Mouse (Mus musculus) lung, embryonic 14.5 days (tissue): ENCODE results near the gene Serinc5. TPM values are rescaled to one million over a fixed set of nuclear protein-coding genes. Genes with fewer than 3 reads are reported as not detected.
"Not testable (repeated sequence)": the region's sequence is repeated elsewhere in the genome, so short reads cannot be mapped to it uniquely, and the experiment has no call there.

Experiments used
- ATAC-seq: fragments of 200-750 bp; cut with Nextera tagmentation; 2 replicates; pipeline ENCODE4 v1.8.0; 2017; ENCODE audit warnings: mild to moderate bottlenecking, moderate TSS enrichment, moderate library complexity; ENCODE audit not compliant: insufficient read depth
- DNase-seq: peaks from one replicate; pipeline ENCODE4 v3.0.0-alpha.2; 2015
- H3K27ac ChIP-seq: fragments of 300-500 bp; sonication (generic); 2 replicates; pipeline ENCODE4 v1.5.1; 2014; ENCODE audit warnings: low read depth, mild to moderate bottlenecking, moderate library complexity
- H3K27me3 ChIP-seq: fragments of 300-500 bp; sonication (generic); 2 replicates; pipeline ENCODE4 v1.6.1; 2014; ENCODE audit warnings: low read length, control low read depth; ENCODE audit not compliant: insufficient read depth
- H3K36me3 ChIP-seq: fragments of 300-500 bp; sonication (generic); 2 replicates; pipeline ENCODE4 v1.6.1; 2014; ENCODE audit warnings: control low read depth; ENCODE audit not compliant: insufficient read depth
- H3K4me1 ChIP-seq: fragments of 300-500 bp; sonication (generic); 2 replicates; pipeline ENCODE4 v1.6.1; 2014; ENCODE audit warnings: antibody characterized with exemption, control low read depth; ENCODE audit not compliant: insufficient read depth
- H3K4me2 ChIP-seq: fragments of 300-500 bp; sonication (generic); 2 replicates; pipeline ENCODE4 v1.6.1; 2014; ENCODE audit warnings: mild to moderate bottlenecking
- H3K4me3 ChIP-seq: fragments of 300-500 bp; sonication (generic); 2 replicates; pipeline ENCODE4 v1.5.1; 2014; ENCODE audit warnings: low read depth, low read length
- H3K9ac ChIP-seq: fragments of 300-500 bp; sonication (generic); 2 replicates; pipeline ENCODE4 v1.6.1; 2014
- H3K9me3 ChIP-seq: fragments of 300-500 bp; sonication (generic); 2 replicates; pipeline ENCODE4 v1.6.1; 2016; ENCODE audit warnings: low read depth, low read length, control low read depth
- CTCF ChIP-seq: IDR thresholded peaks from 2 replicates; pipeline ENCODE4 v1.5.1; 2016; ENCODE audit warnings: antibody characterized with exemption, low read depth
- WGBS: fragments of 180-500 bp; shearing (Covaris S2); extraction: QIAGEN DNeasy Blood & Tissue Kit; methylation state at CpG from one replicate; pipeline ENCODE4 v1.1.7; 2014; 5-methylcytosine and 5-hydroxymethylcytosine counted together
- polyA plus RNA-seq: library from polyadenylated mRNA; unstranded; fragments of >200 nt; fragmentation: Nextera tagmentation; extraction: Ambion mirVana; gene quantifications from 2 replicates; pipeline ENCODE4 v1.2.1, GENCODE M21; 2014

The Serinc5 gene
- polyA plus RNA-seq, 1 experiment from 2014 or later, result 22.0 TPM

DNA sequence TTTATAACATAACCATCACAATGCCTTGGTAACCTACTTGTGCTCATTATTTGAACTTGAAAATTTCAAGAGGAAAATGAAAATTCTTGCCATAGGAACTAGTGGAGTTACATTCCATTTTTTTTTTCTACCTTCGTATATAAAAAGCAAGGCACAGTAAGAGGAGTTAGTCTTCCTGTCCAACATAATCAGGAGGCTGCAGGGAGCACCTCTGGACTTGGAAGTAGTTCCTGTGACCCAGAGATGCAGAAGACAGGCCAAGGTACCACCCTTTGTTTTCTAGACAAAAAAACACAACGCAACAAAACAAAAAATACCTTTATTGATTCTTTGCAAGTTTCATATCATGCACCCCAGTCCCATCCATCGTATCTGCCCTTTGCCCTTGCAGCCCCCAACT is 16.0 kb upstream of the Serinc5 start:
- ATAC-seq (no peak), DNase-seq (no peak)
- Histone ChIP-seq H3K9ac (no peak overlapping the region), H3K27me3 (no peaks in the 10 kb centered on the region), H3K9me3 (no peaks in the 10 kb centered on the region), H3K4me2 (no peak overlapping the region), H3K4me3 (no peak overlapping the region), H3K4me1 (peaks cover 12% of the 10 kb centered on the region), H3K27ac (peak overlapping the region; percentile 73; the same call in 1 of the 2 replicates), H3K36me3 (no peaks in the 10 kb centered on the region)
- 73% methylated on average over 3 of the region's 3 CpGs for WGBS
- TF ChIP-seq CTCF, result no peak

DNA sequence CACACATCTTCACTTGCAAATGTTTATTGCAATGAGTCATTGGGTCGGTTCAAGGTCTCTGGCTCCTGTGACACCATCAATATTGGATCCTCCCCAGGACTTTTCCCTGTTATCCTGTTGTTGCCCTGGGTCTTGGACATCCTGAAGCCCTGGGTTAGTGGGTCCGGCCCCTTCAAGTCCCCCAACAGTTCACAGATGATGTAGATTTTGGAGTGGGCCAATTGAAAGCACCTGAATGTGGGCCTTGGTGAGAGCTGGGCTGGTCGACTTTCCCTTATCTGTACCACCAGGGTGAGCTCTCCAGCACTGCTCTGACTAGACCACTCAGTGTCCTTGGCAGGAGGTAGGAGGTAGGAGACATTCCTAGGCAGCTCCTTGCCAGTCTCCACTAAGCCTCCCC is 15.5 kb upstream of the Serinc5 start:
- TF ChIP-seq CTCF, result no peak
- Histone ChIP-seq H3K4me2 (no peak overlapping the region), H3K36me3 (no peaks in the 10 kb centered on the region), H3K27ac (no peak overlapping the region), H3K4me3 (no peak overlapping the region), H3K4me1 (peaks cover 12% of the 10 kb centered on the region), H3K9ac (no peak overlapping the region), H3K9me3 (no peaks in the 10 kb centered on the region), H3K27me3 (no peaks in the 10 kb centered on the region)
- 63% methylated on average over 3 of the region's 3 CpGs for WGBS
- DNase-seq (no peak), ATAC-seq (no peak)

DNA sequence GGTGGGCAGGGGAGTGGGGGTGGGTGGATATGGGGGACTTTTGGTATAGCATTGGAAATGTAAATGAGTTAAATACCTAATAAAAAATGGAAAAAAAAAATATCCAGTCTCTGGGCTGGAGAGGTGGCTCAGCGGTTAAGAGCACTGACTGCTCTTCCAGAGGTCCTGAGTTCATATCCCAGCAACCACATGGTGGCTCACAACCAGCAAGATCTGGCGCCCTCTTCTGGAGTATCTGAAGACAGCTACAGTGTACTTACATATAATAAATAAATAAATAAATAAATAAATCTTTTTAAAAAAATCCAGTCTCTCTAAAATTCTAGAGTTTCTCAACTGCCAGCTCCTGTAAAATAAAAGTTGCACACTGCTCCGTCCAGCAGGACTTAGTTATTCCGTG is 5.6 kb upstream of the Serinc5 start:
- whole genome bisulfite sequencing, result 75% methylated on average over 4 of the region's 4 CpGs
- not testable (repeated sequence) for H3K4me3 ChIP-seq, H3K36me3 ChIP-seq, H3K9ac ChIP-seq, H3K4me1 ChIP-seq, ATAC-seq, H3K27ac ChIP-seq, H3K27me3 ChIP-seq, H3K9me3 ChIP-seq, H3K4me2 ChIP-seq, DNase-seq

DNA sequence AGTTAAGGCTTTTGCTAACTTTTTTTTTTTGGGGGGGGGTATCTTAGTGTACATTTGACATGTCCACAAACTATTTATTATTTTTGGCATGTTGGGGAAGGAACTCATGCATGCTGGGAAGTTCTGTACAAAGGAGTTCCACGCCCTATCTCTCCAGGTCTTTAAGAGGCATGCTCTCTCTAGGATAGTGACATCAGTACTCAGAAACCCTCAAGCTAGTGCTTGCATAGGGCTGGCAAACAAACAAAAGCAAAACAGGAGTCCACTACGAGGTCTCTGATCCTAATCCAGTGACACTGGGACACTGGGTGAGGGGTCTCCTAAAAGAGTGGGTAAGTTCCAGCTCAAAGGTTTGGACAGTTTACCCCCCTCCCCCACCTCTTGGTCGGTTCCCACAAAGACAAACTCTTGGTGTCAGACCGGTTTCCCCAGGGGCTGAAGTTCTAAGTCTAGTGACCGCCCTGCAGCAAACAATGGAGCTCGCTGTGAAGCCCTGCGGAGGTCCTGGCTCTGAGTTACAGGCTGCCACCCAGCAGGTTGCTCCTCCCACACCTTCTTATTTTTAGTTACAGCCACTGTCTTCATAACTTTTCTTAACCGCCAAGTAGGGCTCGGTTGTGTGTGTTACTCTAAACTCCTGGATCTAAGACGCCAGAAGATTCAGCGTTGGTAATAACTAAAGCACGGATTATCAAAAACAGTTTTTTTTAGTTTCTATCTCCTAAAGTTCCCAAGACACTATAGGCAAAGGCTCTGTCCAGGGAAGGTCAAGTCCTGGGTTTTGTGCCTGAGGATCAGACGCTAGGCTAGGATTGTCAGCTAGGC is 1.2 kb upstream of the Serinc5 start:
- Histone ChIP-seq H3K9ac (peak overlapping the region; percentile 87), H3K4me3 (peak overlapping the region; percentile 83), H3K27me3 (no peaks in the 10 kb centered on the region), H3K27ac (peak overlapping the region; percentile 98), H3K36me3 (no peaks in the 10 kb centered on the region), H3K4me1 (peaks cover 8% of the 10 kb centered on the region; the same call in 1 of the 2 replicates), H3K9me3 (no peaks in the 10 kb centered on the region), H3K4me2 (peak overlapping the region; percentile 96)
- WGBS, result 10% methylated on average over 13 of the region's 13 CpGs
- ATAC-seq, result peak; percentile 30; the same call in 1 of the 2 replicates
- DNase-seq, result peak; percentile 78
- TF ChIP-seq CTCF, result no peak

DNA sequence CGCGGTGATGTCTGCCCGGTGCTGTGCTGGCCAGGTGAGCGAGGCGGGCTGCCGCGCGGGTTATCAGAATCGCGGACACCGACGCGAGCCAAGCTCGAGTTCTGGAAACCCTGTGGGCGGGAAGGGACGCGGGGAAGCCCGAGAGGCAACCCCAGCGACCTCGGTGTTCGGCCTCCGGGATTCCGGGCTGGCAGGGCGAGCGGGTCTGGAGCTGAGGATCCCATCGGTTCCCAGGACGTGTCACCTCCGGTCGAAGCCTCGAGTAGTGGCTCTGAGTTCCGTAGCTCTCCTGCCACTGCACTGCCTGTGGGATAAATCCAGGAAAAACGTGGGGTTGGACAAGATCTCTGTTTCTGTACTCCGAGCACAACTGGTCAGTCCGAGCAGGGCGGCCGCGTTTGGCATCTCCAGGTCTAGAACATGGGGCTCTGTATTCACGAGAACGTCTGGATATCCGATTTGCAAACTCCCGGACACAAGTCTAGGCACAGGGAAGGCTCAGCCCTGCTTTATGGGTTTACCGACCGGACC is 428 bp downstream of the Serinc5 start:
- under 1% methylated on average over 43 of the region's 43 CpGs for WGBS
- peak; percentile 66 for DNase-seq

DNA sequence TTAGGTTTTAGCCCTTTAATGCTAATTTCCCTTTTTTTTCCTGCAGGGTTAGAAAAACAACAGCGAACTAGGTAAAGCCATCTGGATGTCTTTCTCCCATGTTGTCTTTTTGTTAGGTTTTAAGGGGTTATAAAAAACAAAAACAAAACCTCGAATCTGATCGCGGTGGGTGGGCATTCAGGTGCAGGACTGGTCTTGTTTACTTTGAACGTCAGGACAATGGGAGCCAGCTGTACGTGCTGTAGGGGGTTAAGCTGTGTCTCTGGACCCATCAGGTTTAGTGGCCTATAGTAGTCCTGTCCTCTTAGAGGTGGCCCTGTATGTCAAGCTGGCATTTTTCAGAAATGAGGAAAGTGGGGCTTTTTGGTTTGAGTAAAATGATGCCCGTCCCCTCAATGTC is 1.0 kb downstream of the Serinc5 start:
- no peak for ATAC-seq
- Histone ChIP-seq H3K4me3 (peak overlapping the region; percentile 83), H3K27ac (no peak overlapping the region), H3K27me3 (no peaks in the 10 kb centered on the region), H3K4me2 (peak overlapping the region; percentile 96), H3K36me3 (no peaks in the 10 kb centered on the region), H3K4me1 (peaks cover 8% of the 10 kb centered on the region; the same call in 1 of the 2 replicates), H3K9ac (peak overlapping the region; percentile 72), H3K9me3 (no peaks in the 10 kb centered on the region)
- no peak for DNase-seq
- WGBS, result 8% methylated on average over 7 of the region's 7 CpGs
- TF ChIP-seq CTCF, result no peak

More for the DNA sequence above, 428 bp downstream of the Serinc5 start:
- H3K9ac ChIP-seq, result peak overlapping the region; percentile 72
- peak overlapping the region; percentile 98 for H3K27ac ChIP-seq
- H3K36me3 ChIP-seq, result no peaks in the 10 kb centered on the region
- no peaks in the 10 kb centered on the region for H3K9me3 ChIP-seq
- peak overlapping the region; percentile 96 for H3K4me2 ChIP-seq
- ATAC-seq, result peak; percentile 52
- peaks cover 8% of the 10 kb centered on the region; the same call in 1 of the 2 replicates for H3K4me1 ChIP-seq
- H3K4me3 ChIP-seq, result peak overlapping the region; percentile 83
- TF ChIP-seq CTCF, result no peak
- H3K27me3 ChIP-seq, result no peaks in the 10 kb centered on the region

DNA sequence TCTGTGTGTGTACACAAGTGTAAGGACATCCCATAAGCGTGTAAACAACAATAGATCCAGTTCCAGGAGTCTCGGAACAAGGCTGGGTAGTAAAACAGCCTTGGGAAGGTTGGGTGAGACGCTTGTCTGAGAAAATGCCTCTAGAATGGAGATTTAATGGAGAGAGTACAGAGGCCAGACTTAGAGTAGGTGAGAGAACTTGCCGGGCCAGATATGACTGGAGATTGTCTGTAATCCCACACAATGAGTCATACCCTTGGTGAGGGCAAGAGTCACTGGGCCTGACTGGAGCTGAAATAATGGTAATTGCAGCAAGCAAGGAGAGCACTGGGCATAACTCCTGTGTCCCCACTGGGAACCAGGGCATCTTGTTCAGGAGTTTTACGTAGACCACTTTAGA is 2.2 kb downstream of the Serinc5 start:
- Histone ChIP-seq H3K4me2 (peak overlapping the region; percentile 96; the same call in 1 of the 2 replicates), H3K4me3 (no peak overlapping the region), H3K9ac (no peak overlapping the region), H3K27ac (no peak overlapping the region), H3K27me3 (no peaks in the 10 kb centered on the region), H3K36me3 (no peaks in the 10 kb centered on the region), H3K4me1 (peaks cover 8% of the 10 kb centered on the region; the same call in 1 of the 2 replicates), H3K9me3 (no peaks in the 10 kb centered on the region)
- WGBS, result 73% methylated on average over 5 of the region's 5 CpGs
- ATAC-seq, result no peak
- no peak for DNase-seq
- no peak for TF ChIP-seq CTCF
